Mouse (Mus musculus): ENCODE measurements around the gene Hist2h4. TPM values are rescaled to one million over a fixed set of nuclear protein-coding genes. Genes with fewer than 3 reads are reported as not detected.
"Not testable (repeated sequence)": the region's sequence is repeated elsewhere in the genome, so short reads cannot be mapped to it uniquely, and the experiment has no call there.

The Hist2h4 gene
- polyA plus RNA-seq, 1 experiment from 2014 or later, result 6.9 TPM

DNA sequence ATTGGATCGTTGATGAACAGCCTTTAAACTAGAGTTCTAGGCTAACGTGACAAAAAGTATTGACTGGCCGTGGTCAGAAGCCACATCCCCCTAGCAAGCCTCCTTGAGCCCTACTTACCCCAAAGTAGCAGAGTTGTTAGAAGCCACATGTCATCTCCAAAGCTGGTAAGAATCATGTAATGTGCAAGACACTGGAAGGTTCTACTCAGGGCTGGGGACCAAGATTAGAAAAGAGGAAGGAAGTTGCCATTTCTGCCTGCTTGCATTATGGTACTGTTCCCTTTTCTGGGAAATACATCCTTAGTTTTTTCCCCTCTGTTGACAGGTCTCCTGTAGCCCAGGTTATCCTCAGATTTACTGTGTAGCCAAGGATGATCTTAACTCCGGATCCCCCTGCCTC, 30.7 kb upstream of the Hist2h4 start, which contains the start of gene Fcgr1:
Gene Fcgr1 (minus strand): TSS at position 183 of the 400 bp plus-strand sequence.
- no peaks in the 10 kb centered on the region for H3K36me3 ChIP-seq (ENCODE audit: control insufficient read depth, insufficient read depth, low read length)
- H3K9me3 ChIP-seq (ENCODE audit: control insufficient read depth, low read length), result no peaks in the 10 kb centered on the region
- no peak within 1 kb of the TSS for H3K4me2 ChIP-seq (ENCODE audit: low read depth, low read length)
- H3K27me3 ChIP-seq (replicated peaks; ENCODE audit: control insufficient read depth, insufficient read depth, low read length), result 0 out of 2 replicates have a peak, but pooled peaks cover 3% of the 10 kb centered on the region
- H3K27ac ChIP-seq (replicated peaks; ENCODE audit: low read depth, low read length), result no peak within 1 kb of the TSS
- H3K9ac ChIP-seq (ENCODE audit: low read depth, low read length), result no peak within 1 kb of the TSS
- 79% methylated on average over 4 of the region's 4 CpGs for WGBS
- no peak within 1 kb of the TSS for H3K4me3 ChIP-seq (ENCODE audit: low read depth, low read length)
- DNase-seq (ENCODE audit: low spot score) (no peak), ATAC-seq (ENCODE audit: low read depth) (no peak)
- no peaks in the 10 kb centered on the region for H3K4me1 ChIP-seq (ENCODE audit: control insufficient read depth, insufficient read depth, low read length)

DNA sequence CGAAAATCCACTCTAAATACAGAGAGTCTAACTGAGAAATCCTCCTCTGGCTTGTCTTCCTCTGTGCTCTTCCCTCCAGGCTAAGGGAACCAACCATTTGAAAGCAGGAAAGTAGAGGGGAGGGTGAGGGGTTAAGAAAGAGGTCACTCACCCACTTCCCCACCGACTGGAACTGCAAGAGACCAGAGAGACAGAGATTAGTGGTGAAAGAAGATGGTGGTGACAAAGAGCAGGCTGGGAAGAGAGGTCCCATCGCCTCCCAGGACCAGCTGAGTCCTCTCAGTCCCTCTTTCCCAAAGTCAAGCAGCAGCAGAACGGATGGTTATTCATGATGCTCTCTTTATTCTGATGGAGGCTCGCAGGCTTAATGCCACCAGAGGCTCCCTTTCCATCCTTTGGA, 30.3 kb upstream of the Hist2h4 start:
- Histone ChIP-seq H3K4me1 (ENCODE audit: control insufficient read depth, insufficient read depth, low read length) (no peaks in the 10 kb centered on the region), H3K27ac (replicated peaks; ENCODE audit: low read depth, low read length) (no peak overlapping the region), H3K9me3 (ENCODE audit: control insufficient read depth, low read length) (no peaks in the 10 kb centered on the region), H3K4me2 (ENCODE audit: low read depth, low read length) (no peak overlapping the region), H3K36me3 (ENCODE audit: control insufficient read depth, insufficient read depth, low read length) (no peaks in the 10 kb centered on the region), H3K9ac (ENCODE audit: low read depth, low read length) (no peak overlapping the region), H3K27me3 (replicated peaks; ENCODE audit: control insufficient read depth, insufficient read depth, low read length) (no peaks in the 10 kb centered on the region), H3K4me3 (ENCODE audit: low read depth, low read length) (no peak overlapping the region)
- ATAC-seq (ENCODE audit: low read depth) (no peak), DNase-seq (ENCODE audit: low spot score) (no peak)
- WGBS, result 44% methylated on average over 5 of the region's 5 CpGs

GRCm38 (mm10) chr3:96292641-96293040, 29.5 kb upstream of the Hist2h4 start:
- DNase-seq (ENCODE audit: low spot score) (no peak), ATAC-seq (ENCODE audit: low read depth) (no peak)
- 47% methylated on average over 6 of the region's 6 CpGs for WGBS
- H3K9me3 ChIP-seq (ENCODE audit: control insufficient read depth, low read length), result no peaks in the 10 kb centered on the region
- H3K4me1 ChIP-seq (ENCODE audit: control insufficient read depth, insufficient read depth, low read length), result no peaks in the 10 kb centered on the region
- H3K9ac ChIP-seq (ENCODE audit: low read depth, low read length), result no peak overlapping the region
- H3K4me3 ChIP-seq (ENCODE audit: low read depth, low read length), result no peak overlapping the region
- no peak overlapping the region for H3K4me2 ChIP-seq (ENCODE audit: low read depth, low read length)
- no peaks in the 10 kb centered on the region for H3K27me3 ChIP-seq (replicated peaks; ENCODE audit: control insufficient read depth, insufficient read depth, low read length)
- no peaks in the 10 kb centered on the region for H3K36me3 ChIP-seq (ENCODE audit: control insufficient read depth, insufficient read depth, low read length)
- H3K27ac ChIP-seq (replicated peaks; ENCODE audit: low read depth, low read length), result no peak overlapping the region

DNA sequence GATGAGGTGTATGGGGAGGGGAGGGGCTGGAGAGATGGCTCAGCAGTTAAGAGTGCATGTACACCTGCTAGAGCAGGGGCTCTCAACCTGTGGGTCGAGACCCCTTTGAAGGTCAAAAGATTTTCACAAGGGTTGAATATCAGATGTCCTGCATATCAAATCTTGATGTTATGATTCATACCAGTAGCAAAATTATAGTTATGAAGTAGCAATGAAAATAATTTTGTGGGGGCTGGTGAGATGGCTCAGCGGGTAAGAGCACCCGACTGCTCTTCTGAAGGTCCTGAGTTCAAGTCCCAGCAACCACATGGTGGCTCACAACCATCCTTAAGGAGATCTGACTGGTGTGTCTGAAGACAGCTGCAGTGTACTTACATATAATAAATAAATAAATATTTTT, 27.6 kb upstream of the Hist2h4 start:
- not testable (repeated sequence) for H3K4me1 ChIP-seq (ENCODE audit: control insufficient read depth, insufficient read depth, low read length); H3K27me3 ChIP-seq (replicated peaks; ENCODE audit: control insufficient read depth, insufficient read depth, low read length); H3K9me3 ChIP-seq (ENCODE audit: control insufficient read depth, low read length); H3K4me2 ChIP-seq (ENCODE audit: low read depth, low read length); H3K36me3 ChIP-seq (ENCODE audit: control insufficient read depth, insufficient read depth, low read length); DNase-seq (ENCODE audit: low spot score); H3K27ac ChIP-seq (replicated peaks; ENCODE audit: low read depth, low read length); H3K4me3 ChIP-seq (ENCODE audit: low read depth, low read length); H3K9ac ChIP-seq (ENCODE audit: low read depth, low read length); ATAC-seq (ENCODE audit: low read depth)
- WGBS, result 93% methylated on average over 3 of the region's 3 CpGs

GRCm38 (mm10) chr3:96289201-96289600, 26.1 kb upstream of the Hist2h4 start:
- ATAC-seq (ENCODE audit: low read depth) (no peak), DNase-seq (ENCODE audit: low spot score) (no peak)
- WGBS, result 73% methylated on average over 3 of the region's 3 CpGs
- Histone ChIP-seq H3K9me3 (ENCODE audit: control insufficient read depth, low read length) (no peaks in the 10 kb centered on the region), H3K4me3 (ENCODE audit: low read depth, low read length) (no peak overlapping the region), H3K4me2 (ENCODE audit: low read depth, low read length) (no peak overlapping the region), H3K36me3 (ENCODE audit: control insufficient read depth, insufficient read depth, low read length) (no peaks in the 10 kb centered on the region), H3K4me1 (ENCODE audit: control insufficient read depth, insufficient read depth, low read length) (no peaks in the 10 kb centered on the region), H3K27me3 (replicated peaks; ENCODE audit: control insufficient read depth, insufficient read depth, low read length) (no peaks in the 10 kb centered on the region; the same call in 1 of the 2 replicates), H3K27ac (replicated peaks; ENCODE audit: low read depth, low read length) (no peak overlapping the region), H3K9ac (ENCODE audit: low read depth, low read length) (no peak overlapping the region)

GRCm38 (mm10) chr3:96287334-96287733, 24.2 kb upstream of the Hist2h4 start:
- H3K9me3 ChIP-seq (ENCODE audit: control insufficient read depth, low read length); H3K27ac ChIP-seq (replicated peaks; ENCODE audit: low read depth, low read length); ATAC-seq (ENCODE audit: low read depth); H3K4me3 ChIP-seq (ENCODE audit: low read depth, low read length); H3K4me1 ChIP-seq (ENCODE audit: control insufficient read depth, insufficient read depth, low read length); H3K36me3 ChIP-seq (ENCODE audit: control insufficient read depth, insufficient read depth, low read length); H3K27me3 ChIP-seq (replicated peaks; ENCODE audit: control insufficient read depth, insufficient read depth, low read length); H3K4me2 ChIP-seq (ENCODE audit: low read depth, low read length); DNase-seq (ENCODE audit: low spot score); H3K9ac ChIP-seq (ENCODE audit: low read depth, low read length): not testable (repeated sequence)
- WGBS, result 86% methylated on average over 11 of the region's 11 CpGs

DNA sequence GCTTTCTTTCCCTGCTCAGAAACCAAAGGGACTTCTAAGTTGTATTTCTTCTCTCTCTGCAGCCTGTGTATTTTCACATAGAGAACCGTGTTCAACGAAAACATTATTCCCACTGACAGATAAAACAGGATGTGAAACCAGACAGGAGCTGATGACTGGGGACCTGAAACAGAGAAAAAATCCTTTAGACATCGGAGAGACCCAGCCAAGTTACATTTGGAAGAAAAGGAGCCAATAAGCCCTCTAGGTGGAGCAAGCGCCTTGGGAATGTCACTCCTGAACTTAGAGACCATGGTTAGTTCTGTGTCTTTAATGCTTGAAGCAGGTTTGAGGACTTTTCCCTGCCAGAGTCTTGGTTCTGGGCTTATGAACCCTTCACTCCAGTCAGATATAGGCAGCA, 21.3 kb upstream of the Hist2h4 start:
- no peak for ATAC-seq (ENCODE audit: low read depth)
- Histone ChIP-seq H3K9ac (ENCODE audit: low read depth, low read length) (0 out of 2 replicates have a peak overlapping the region, but pooled peaks have one; percentile 5), H3K27ac (replicated peaks; ENCODE audit: low read depth, low read length) (no peak overlapping the region), H3K9me3 (ENCODE audit: control insufficient read depth, low read length) (no peaks in the 10 kb centered on the region), H3K27me3 (replicated peaks; ENCODE audit: control insufficient read depth, insufficient read depth, low read length) (no peaks in the 10 kb centered on the region; the same call in none of the 2 replicates), H3K4me3 (ENCODE audit: low read depth, low read length) (no peak overlapping the region), H3K4me1 (ENCODE audit: control insufficient read depth, insufficient read depth, low read length) (no peaks in the 10 kb centered on the region), H3K36me3 (ENCODE audit: control insufficient read depth, insufficient read depth, low read length) (no peaks in the 10 kb centered on the region), H3K4me2 (ENCODE audit: low read depth, low read length) (peak overlapping the region; percentile 2)
- 12% methylated on average over 4 of the region's 4 CpGs for WGBS
- DNase-seq (ENCODE audit: low spot score), result peak; percentile 77

DNA sequence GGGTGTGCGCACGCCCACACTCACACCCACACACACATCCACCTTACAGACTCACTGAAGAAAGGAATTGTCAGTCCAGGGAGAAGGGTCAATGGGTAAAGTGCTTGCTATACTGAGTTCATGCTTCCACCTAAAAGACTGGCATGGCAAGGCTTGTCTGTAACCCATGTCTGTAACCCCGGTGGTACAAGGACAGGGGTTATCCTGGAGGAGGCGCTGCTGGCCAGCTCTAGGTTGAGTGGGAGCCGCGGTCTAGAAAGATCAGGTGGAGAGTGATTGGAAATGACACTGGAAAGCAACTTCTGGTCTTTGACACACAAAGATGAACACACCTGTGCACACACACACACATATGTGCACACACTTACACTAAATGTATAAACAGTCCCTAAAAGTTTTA, 17.5 kb upstream of the Hist2h4 start:
- ATAC-seq (ENCODE audit: low read depth), result no peak
- H3K27me3 ChIP-seq (replicated peaks; ENCODE audit: control insufficient read depth, insufficient read depth, low read length), result no peaks in the 10 kb centered on the region; the same call in none of the 2 replicates
- 0 out of 2 replicates have a peak, but pooled peaks cover 2% of the 10 kb centered on the region for H3K4me1 ChIP-seq (ENCODE audit: control insufficient read depth, insufficient read depth, low read length)
- H3K9ac ChIP-seq (ENCODE audit: low read depth, low read length), result no peak overlapping the region
- no peak overlapping the region for H3K27ac ChIP-seq (replicated peaks; ENCODE audit: low read depth, low read length)
- H3K4me3 ChIP-seq (ENCODE audit: low read depth, low read length), result no peak overlapping the region
- DNase-seq (ENCODE audit: low spot score), result no peak
- H3K36me3 ChIP-seq (ENCODE audit: control insufficient read depth, insufficient read depth, low read length), result no peaks in the 10 kb centered on the region
- 50% methylated on average over 6 of the region's 6 CpGs for WGBS
- no peak overlapping the region for H3K4me2 ChIP-seq (ENCODE audit: low read depth, low read length)
- no peaks in the 10 kb centered on the region for H3K9me3 ChIP-seq (ENCODE audit: control insufficient read depth, low read length)

- H3K36me3 ChIP-seq (ENCODE audit: control insufficient read depth, insufficient read depth, low read length), result no peaks in the 10 kb centered on the region
- peak overlapping the region; percentile 66 for H3K9ac ChIP-seq (ENCODE audit: low read depth, low read length)
- ATAC-seq (ENCODE audit: low read depth) (peak; percentile 98), DNase-seq (ENCODE audit: low spot score) (peak; percentile 97)
- peak overlapping the region; percentile 83 for H3K27ac ChIP-seq (replicated peaks; ENCODE audit: low read depth, low read length)
- peak overlapping the region; percentile 76 for H3K4me2 ChIP-seq (ENCODE audit: low read depth, low read length)
- 0 out of 2 replicates have a peak, but pooled peaks cover 2% of the 10 kb centered on the region for H3K4me1 ChIP-seq (ENCODE audit: control insufficient read depth, insufficient read depth, low read length)
- no peaks in the 10 kb centered on the region for H3K27me3 ChIP-seq (replicated peaks; ENCODE audit: control insufficient read depth, insufficient read depth, low read length)
- H3K9me3 ChIP-seq (ENCODE audit: control insufficient read depth, low read length), result no peaks in the 10 kb centered on the region
- WGBS, result under 1% methylated on average over 49 of the region's 49 CpGs
- H3K4me3 ChIP-seq (ENCODE audit: low read depth, low read length), result peak overlapping the region; percentile 49
Measured at GRCm38 (mm10) chr3:96277800-96278624, 14.9 kb upstream of the Hist2h4 start.

Data from embryonic facial prominence, embryonic 14.5 days (tissue).